In genomic region chr7:118097615-118098014, GRCm38 (mm10) we compare ENCODE assay signal across 21 mouse cellular contexts.
"Had no signal": no experiment of that assay in that cellular context is flagged by ENCODE, and none has a peak within 500 bp of the region (broad histone marks: within the 10 kb centered on the region; RNA-seq: fewer than 3 reads in every experiment).

No protein-coding gene starts in this region.

- ATAC-seq: intestine, postnatal 0 days; midbrain, embryonic 15.5 days had no signal

- H3K27me3 ChIP-seq: limb, embryonic 12.5 days; limb, embryonic 15.5 days; lung, embryonic 15.5 days; midbrain, embryonic 12.5 days; midbrain, embryonic 15.5 days; neural tube, embryonic 12.5 days; neural tube, embryonic 15.5 days; stomach, embryonic 15.5 days had no signal

- DNase-seq: kidney, adult 2 months; kidney, postnatal 25 days; layer of hippocampus, postnatal 36 days; left cerebral cortex, postnatal 4 days; lung, postnatal 10 days; lung, postnatal 36 days; right cerebral cortex, adult 18-20 months; right cerebral cortex, postnatal 14 days; spleen, adult 18-20 months; thymus, postnatal 25 days had no signal

- H3K27ac ChIP-seq: kidney, postnatal 0 days; left cerebral cortex, adult 2 months; limb, embryonic 12.5 days; limb, embryonic 15.5 days; lung, embryonic 15.5 days; midbrain, embryonic 12.5 days; midbrain, embryonic 15.5 days; neural tube, embryonic 12.5 days; neural tube, embryonic 15.5 days; stomach, embryonic 15.5 days had no signal

- H3K4me2 ChIP-seq: limb, embryonic 12.5 days; limb, embryonic 15.5 days; lung, embryonic 15.5 days; midbrain, embryonic 12.5 days; midbrain, embryonic 15.5 days; neural tube, embryonic 12.5 days; neural tube, embryonic 15.5 days; stomach, embryonic 15.5 days had no signal

- H3K4me1 ChIP-seq: lung, embryonic 15.5 days; midbrain, embryonic 12.5 days; midbrain, embryonic 15.5 days; neural tube, embryonic 12.5 days; neural tube, embryonic 15.5 days; stomach, embryonic 15.5 days had no signal

- H3K9me3 ChIP-seq: limb, embryonic 12.5 days; limb, embryonic 15.5 days; lung, embryonic 15.5 days; midbrain, embryonic 12.5 days; midbrain, embryonic 15.5 days; neural tube, embryonic 12.5 days; neural tube, embryonic 15.5 days; stomach, embryonic 15.5 days had no signal

- H3K4me3 ChIP-seq: left cerebral cortex, adult 2 months; limb, embryonic 12.5 days; limb, embryonic 15.5 days; lung, embryonic 15.5 days; midbrain, embryonic 12.5 days; midbrain, embryonic 15.5 days; neural tube, embryonic 12.5 days; neural tube, embryonic 15.5 days; stomach, embryonic 15.5 days had no signal

- H3K9ac ChIP-seq: limb, embryonic 12.5 days; limb, embryonic 15.5 days; lung, embryonic 15.5 days; midbrain, embryonic 12.5 days; midbrain, embryonic 15.5 days; neural tube, embryonic 12.5 days; neural tube, embryonic 15.5 days; stomach, embryonic 15.5 days had no signal

- H3K36me3 ChIP-seq: limb, embryonic 12.5 days; limb, embryonic 15.5 days; lung, embryonic 15.5 days; midbrain, embryonic 12.5 days; midbrain, embryonic 15.5 days; neural tube, embryonic 12.5 days; neural tube, embryonic 15.5 days; stomach, embryonic 15.5 days had no signal
